Mouse (Mus musculus) adipocyte (in vitro differentiated cells): Measurements from ENCODE around the gene Elmsan1.

Experiments used
- DNase-seq: peaks from one replicate; pipeline ENCODE4 v3.0.0-alpha.2; 2016; ENCODE audit warnings: low spot score

Gene Elmsan1

GRCm38 (mm10) chr12:84174871-84175270, 43.8 kb downstream of the Elmsan1 start:
- DNase-seq, result peak; percentile 98

GRCm38 (mm10) chr12:84174190-84174811, 44.4 kb downstream of the Elmsan1 start:
- peak; percentile 90 for DNase-seq

GRCm38 (mm10) chr12:84173309-84173915, 45.3 kb downstream of the Elmsan1 start:
- no peak for DNase-seq

- DNase-seq, result no peak
These were observed 45.8 kb downstream of the Elmsan1 start for GRCm38 (mm10) chr12:84172862-84173261.

- DNase-seq, result no peak
These were observed 46.5 kb downstream of the Elmsan1 start for GRCm38 (mm10) chr12:84172216-84172615.

GRCm38 (mm10) chr12:84170610-84171009, 48.1 kb downstream of the Elmsan1 start:
- DNase-seq, result no peak

- peak; percentile 51 for DNase-seq
These were observed 52.9 kb downstream of the Elmsan1 start for GRCm38 (mm10) chr12:84165631-84166373.

GRCm38 (mm10) chr12:84163586-84164110, 55.0 kb downstream of the Elmsan1 start:
- no peak for DNase-seq

- no peak for DNase-seq
These were observed 55.5 kb downstream of the Elmsan1 start for GRCm38 (mm10) chr12:84163133-84163532.

GRCm38 (mm10) chr12:84161616-84162433, 56.9 kb downstream of the Elmsan1 start:
- DNase-seq, result no peak

- DNase-seq, result no peak
These were observed 57.6 kb downstream of the Elmsan1 start for GRCm38 (mm10) chr12:84161116-84161515.

- no peak for DNase-seq
These were observed 58.2 kb downstream of the Elmsan1 start for GRCm38 (mm10) chr12:84160491-84160890.

- DNase-seq, result no peak
These were observed 60.5 kb downstream of the Elmsan1 start for GRCm38 (mm10) chr12:84158156-84158555.

- DNase-seq, result no peak
These were observed 62.5 kb downstream of the Elmsan1 start for GRCm38 (mm10) chr12:84156210-84156609.

GRCm38 (mm10) chr12:84155523-84155871, 63.2 kb downstream of the Elmsan1 start:
- no peak for DNase-seq

- DNase-seq, result peak; percentile 82
These were observed 63.7 kb downstream of the Elmsan1 start for GRCm38 (mm10) chr12:84154786-84155522.

GRCm38 (mm10) chr12:84153414-84153813, 65.3 kb downstream of the Elmsan1 start:
- DNase-seq, result no peak

- no peak for DNase-seq
These were observed 66.1 kb downstream of the Elmsan1 start for GRCm38 (mm10) chr12:84152352-84153190.

GRCm38 (mm10) chr12:84151911-84152310, 66.8 kb downstream of the Elmsan1 start:
- DNase-seq, result no peak

- DNase-seq, result no peak
These were observed 67.7 kb downstream of the Elmsan1 start for GRCm38 (mm10) chr12:84150976-84151375.
